Mouse (Mus musculus) erythroblast, embryonic 14.5 days (primary cell): Measurements from ENCODE around the gene Gldn.

ENCODE experiments used
- GATA1 ChIP-seq: IDR thresholded peaks from 2 replicates; pipeline ENCODE4 v1.6.1; 2012; ENCODE audit warnings: low read length, inconsistent platforms, mixed read lengths
- TAL1 ChIP-seq: IDR thresholded peaks from 3 replicates; pipeline ENCODE4 v1.6.1; 2012; ENCODE audit warnings: low read length, inconsistent platforms, mixed read lengths

- no peak for TF ChIP-seq TAL1
- no peak for TF ChIP-seq GATA1
These were observed 15.0 kb downstream of the Gldn start for GRCm38 (mm10) chr9:54301255-54301654.
